Mouse (Mus musculus) MEL (cell line): ENCODE results near the gene Etv4.

Experiments used
- CTCF ChIP-seq, 3 experiments: IDR thresholded peaks in 2 of 3; conservative IDR thresholded peaks in 1 of 3; 2 replicates each; pipeline ENCODE4 v1.5.1; 2011 to 2012; ENCODE audit warnings: low read length in 3 of 3, low read depth in 2 of 3, mild to moderate bottlenecking in 2 of 3, improper control_type of control experiment in 1 of 3, inconsistent platforms in 1 of 3, mixed read lengths in 1 of 3, moderate library complexity in 1 of 3; ENCODE audit not compliant: control insufficient read depth in 1 of 3, insufficient read depth in 1 of 3, poor library complexity in 1 of 3, severe bottlenecking in 1 of 3
- ETS1 ChIP-seq: IDR thresholded peaks from 2 replicates; pipeline ENCODE4 v1.6.1; 2012; ENCODE audit warnings: low read depth, mild to moderate bottlenecking, inconsistent platforms, low read length, improper control_type of control experiment, moderate library complexity
- JUND ChIP-seq: IDR thresholded peaks from 2 replicates; pipeline ENCODE4 v1.6.1; 2011; ENCODE audit warnings: low read depth, mild to moderate bottlenecking, improper control_type of control experiment, low read length
- MAX ChIP-seq: IDR thresholded peaks from 2 replicates; pipeline ENCODE4 v1.6.1; 2011; ENCODE audit warnings: low read length, improper control_type of control experiment
- MAZ ChIP-seq: IDR thresholded peaks from 2 replicates; pipeline ENCODE4 v1.6.1; 2012; ENCODE audit warnings: low read depth, mild to moderate bottlenecking, inconsistent platforms, low read length, improper control_type of control experiment
- NELFE ChIP-seq: IDR thresholded peaks from 2 replicates; pipeline ENCODE4 v1.6.1; 2011; ENCODE audit warnings: low read depth, low read length, improper control_type of control experiment
- POLR2A ChIP-seq, 2 experiments: IDR thresholded peaks; 2 replicates each; pipeline ENCODE4 v1.6.1; 2011 to 2012; ENCODE audit warnings: low read length in 2 of 2, mild to moderate bottlenecking in 2 of 2, control low read depth in 1 of 2, improper control_type of control experiment in 1 of 2, low read depth in 1 of 2, moderate library complexity in 1 of 2; ENCODE audit not compliant: control insufficient read depth in 1 of 2, insufficient read depth in 1 of 2, poor library complexity in 1 of 2
- POLR2AphosphoS5 ChIP-seq: IDR thresholded peaks from 2 replicates; pipeline ENCODE4 v1.6.1; 2012; ENCODE audit warnings: low read depth, borderline replicate concordance, mild to moderate bottlenecking, inconsistent platforms, low read length, moderate library complexity, mixed read lengths
- SMC3 ChIP-seq: IDR thresholded peaks from 2 replicates; pipeline ENCODE4 v1.6.1; 2011; ENCODE audit warnings: low read depth, low read length, improper control_type of control experiment
- USF2 ChIP-seq, 2 experiments: IDR thresholded peaks; 2 replicates each; pipeline ENCODE4 v1.6.1; 2011 to 2012; ENCODE audit warnings: improper control_type of control experiment in 2 of 2, low read length in 2 of 2, borderline replicate concordance in 1 of 2, inconsistent platforms in 1 of 2, low read depth in 1 of 2, mild to moderate bottlenecking in 1 of 2; ENCODE audit not compliant: insufficient read depth in 1 of 2

GRCm38 (mm10) chr11:101767326-101767725, 17.8 kb downstream of the Etv4 start:
- TF ChIP-seq SMC3 (no peak), MAZ (no peak), ETS1 (no peak), MAX (no peak), CTCF (IDR thresholded peaks at IDR 0.05 in 2 of 3, conservative IDR thresholded peaks at IDR 0.05 in 1 of 3; ENCODE audit: control insufficient read depth in 1 of 3, insufficient read depth in 1 of 3, low read depth in 2 of 3, low read length in 3 of 3, poor library complexity in 1 of 3, severe bottlenecking in 1 of 3) (no peak), POLR2AphosphoS5 (no peak), POLR2A (IDR thresholded peaks at IDR 0.05; ENCODE audit: control insufficient read depth in 1 of 2, insufficient read depth in 1 of 2, low read depth in 1 of 2, low read length in 2 of 2, poor library complexity in 1 of 2) (no peak), JUND (no peak), NELFE (no peak), USF2 (IDR thresholded peaks at IDR 0.05; ENCODE audit: borderline replicate concordance in 1 of 2, insufficient read depth in 1 of 2, low read depth in 1 of 2, low read length in 2 of 2) (no peak)
